Mouse (Mus musculus): ENCODE measurements around the gene Bdkrb2.
A peak's percentile ranks its signal among the peaks of the same experiment; 100 is the strongest.

The Bdkrb2 gene

DNA sequence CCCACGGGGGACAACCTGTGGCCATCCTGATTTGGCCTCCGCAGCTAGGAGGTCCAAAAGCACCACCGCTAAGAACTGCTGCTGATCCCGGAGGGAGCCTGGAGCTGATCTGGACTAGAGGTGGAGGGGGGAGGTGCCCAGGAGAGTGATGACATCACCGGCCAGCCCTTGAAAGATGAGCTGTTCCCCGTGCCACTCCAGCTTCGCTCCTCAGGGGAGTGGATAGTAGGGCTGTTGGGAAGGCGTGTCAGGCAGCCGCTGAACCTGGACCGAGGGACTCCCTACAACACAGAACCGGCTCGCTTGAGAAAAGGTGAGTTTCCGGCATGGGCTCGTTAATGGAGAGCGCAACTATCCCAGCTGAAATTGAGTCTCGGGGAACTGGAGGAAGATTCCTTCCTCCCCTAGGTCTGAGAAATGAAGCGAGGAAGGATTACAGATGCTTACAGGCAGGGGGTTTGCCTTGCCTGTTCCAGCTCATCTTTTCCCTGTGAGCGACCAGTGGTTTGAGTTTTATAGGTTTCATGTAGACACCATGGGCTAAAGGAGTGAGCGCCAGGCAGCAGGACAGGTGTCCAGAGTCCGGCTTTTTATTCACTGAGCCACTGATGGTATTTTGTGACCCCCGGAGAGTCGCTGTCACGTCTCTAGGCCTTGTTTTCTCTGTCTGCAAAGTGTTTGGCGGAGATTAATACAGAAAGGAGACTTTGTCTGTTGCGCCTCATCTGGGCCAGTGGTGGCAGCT, at the start of gene Bdkrb2:
Bdkrb2 (plus strand) TSS at position 291 of the 745 bp plus-strand sequence.
- peak; percentile 38 for DNase-seq (ENCODE audit: low spot score)

DNA sequence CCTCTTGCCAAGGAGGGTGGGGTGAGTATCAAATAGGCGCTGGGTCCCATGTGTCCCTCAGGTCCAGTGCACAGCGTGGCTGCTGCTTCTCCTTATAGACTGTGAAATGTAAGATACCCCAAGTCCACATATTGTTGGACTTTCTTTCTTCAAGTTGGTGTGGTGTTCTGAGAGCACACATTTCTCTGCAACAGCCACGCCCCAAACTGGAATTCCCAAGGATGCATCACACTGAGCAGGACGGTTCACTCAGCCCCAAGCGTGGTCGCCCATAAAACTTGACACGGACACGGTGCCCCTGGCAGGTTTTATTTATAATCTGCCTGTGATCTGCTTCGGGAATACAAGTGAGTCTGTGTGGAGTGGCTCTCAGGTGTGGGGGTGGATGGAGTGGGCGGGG, 48.9 kb upstream of the Bdkrb2 start:
- no peak for DNase-seq (ENCODE audit: low spot score)

DNA sequence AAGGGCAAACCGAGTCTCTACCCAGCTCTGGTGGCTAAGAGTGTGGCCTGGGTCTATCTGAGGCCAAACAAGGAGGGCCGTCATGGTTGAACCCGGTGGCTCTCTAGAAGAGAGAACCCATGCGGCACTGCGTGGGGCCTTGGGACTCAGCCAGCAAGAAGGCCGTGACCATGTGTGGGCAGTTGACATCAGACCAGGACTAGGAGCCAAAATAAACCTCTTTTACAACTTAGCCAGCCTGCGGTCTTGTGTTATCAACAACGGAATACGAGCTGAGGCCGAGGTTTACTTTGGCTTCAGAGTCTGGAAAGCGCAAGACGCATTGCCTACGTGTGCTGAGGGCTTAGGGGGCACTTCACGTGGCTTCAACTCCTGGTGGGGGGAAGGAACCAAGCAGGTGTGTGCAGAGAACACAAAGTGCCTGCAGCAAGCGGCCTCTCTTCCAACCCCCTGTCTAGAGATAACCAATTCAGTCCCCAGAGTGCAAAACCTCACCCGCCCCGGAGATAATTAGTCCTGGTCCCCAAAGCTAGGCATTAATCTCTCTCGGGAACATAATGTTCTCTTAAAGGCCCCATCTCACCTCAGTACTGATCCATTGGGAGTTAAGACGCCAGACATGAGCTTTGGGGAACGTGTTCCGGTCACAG, 45.9 kb upstream of the Bdkrb2 start:
- DNase-seq (ENCODE audit: low spot score), result no peak

DNA sequence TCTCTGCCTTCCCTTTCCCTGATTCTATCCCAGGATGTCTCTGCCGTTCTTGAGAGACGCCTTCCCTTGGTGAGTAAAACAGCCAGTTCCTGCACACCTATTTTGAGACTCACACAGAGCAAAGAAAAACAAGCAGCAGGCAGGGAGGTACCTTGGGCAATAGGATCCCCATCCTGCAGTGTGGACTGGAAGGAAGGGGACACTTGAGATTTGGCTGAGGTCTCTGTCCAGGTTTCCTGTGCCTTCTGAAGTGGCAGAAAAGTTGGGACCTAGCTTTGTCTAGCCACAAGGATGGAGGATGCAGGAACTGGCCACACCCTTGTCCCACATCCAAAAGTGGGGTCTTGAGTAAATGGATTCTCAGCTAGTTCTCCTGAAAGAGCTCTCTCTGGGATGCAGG, 43.2 kb upstream of the Bdkrb2 start:
- DNase-seq (ENCODE audit: low spot score), result no peak

DNA sequence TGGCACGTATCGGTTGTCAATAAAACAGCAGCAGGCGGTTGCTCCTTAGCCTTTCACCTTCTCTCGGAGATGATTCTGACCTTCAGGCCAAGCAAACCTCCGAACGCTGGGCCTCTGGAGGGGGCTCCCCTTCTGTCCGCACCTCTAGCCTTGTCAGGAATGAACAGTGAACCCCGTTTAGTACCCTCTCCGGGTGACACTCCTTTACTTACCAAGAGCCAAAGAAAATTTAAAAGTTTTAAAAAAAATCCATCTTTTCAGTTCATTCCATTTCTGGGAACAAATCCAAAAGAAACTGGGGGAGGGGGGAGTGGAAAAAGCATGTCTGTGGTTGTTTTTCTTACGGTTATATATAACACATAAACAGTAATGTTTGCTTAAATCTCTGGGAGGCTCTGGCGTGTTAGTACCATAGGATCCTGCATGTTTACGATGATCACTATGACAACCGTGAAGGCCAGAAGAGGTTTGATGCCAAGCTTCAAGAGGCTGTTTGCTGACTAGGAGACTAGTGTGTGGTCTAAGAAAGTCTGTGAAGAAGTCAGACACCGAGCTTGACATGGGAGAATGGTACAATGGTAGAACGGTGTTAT, 41.8 kb upstream of the Bdkrb2 start:
- no peak for DNase-seq (ENCODE audit: low spot score)

DNA sequence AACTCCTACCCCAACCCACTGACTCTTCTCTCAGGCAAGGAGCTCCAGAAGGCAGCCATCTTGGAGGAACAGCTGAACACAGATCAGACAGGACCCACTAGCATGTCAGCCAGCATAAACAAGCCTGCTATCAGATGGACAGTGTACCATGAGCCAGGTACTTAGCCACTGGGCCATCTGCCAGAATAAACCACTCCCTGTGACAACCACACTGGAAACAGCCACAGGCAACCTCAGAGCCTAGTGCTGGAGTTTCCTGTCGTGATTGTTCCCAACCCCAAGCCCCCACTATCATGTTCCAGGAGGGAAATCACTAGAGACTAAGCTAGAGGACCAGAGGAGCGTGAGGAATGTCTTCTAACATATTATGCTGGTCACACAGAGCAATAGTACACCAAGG, 39.3 kb upstream of the Bdkrb2 start:
- DNase-seq (ENCODE audit: low spot score), result no peak

DNA sequence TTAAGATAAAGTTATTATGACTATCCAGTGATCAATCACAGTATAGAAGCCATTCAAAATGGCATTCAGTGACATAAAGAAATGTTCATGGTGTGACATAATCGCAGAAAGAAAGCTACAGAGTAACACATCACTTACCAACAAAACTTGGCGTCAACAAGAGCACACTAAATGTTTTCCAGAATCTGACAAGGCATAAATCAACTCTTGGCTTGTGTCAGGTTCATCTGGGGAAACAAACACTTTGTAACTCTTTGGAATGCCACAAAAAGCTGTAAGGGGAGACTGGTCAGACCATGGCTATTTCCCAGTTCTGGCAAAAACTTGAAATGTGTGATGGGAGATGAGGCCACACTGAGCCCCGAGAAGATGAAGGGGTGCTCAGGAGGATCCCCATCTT, 36.8 kb upstream of the Bdkrb2 start:
- no peak for DNase-seq (ENCODE audit: low spot score)

DNA sequence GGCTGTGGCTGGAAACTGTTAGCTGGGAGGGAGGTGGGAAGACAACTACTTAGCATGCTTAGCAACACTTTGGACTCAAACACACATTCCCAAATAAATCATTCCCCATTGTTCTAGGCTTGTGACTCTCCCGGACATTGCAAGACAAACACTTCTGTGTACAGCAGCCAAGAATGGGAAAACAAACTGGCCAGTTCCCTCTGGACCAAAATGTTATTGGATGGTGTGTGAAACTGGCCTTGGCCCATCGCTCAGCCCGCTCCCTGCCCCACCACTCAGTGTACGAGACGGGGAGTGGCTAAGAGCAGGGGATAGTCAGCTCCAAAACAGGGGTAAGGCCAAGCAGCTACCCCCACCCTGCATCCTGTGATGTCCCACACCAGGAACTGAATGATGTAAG, 36.2 kb upstream of the Bdkrb2 start:
- DNase-seq (ENCODE audit: low spot score), result no peak

DNA sequence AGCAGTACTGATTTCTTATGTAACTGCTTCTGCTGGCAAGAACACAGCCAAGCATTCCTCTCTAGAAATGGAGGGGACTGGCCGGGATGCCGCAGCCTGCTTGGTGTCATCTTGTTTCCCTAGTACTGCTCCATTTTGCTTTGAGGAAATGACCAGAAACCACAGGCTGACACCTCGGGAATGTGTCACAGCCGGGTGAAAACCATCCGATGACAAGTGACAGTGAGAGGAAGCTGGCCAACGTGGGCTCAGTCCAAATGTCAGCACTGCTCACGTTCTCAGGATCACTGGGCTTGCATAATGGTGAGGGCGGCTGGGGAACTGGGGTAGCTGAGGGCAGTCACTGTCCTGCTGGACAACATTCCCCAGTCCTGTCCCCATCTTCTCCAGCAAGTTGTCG, 33.5 kb upstream of the Bdkrb2 start:
- no peak for DNase-seq (ENCODE audit: low spot score)

DNA sequence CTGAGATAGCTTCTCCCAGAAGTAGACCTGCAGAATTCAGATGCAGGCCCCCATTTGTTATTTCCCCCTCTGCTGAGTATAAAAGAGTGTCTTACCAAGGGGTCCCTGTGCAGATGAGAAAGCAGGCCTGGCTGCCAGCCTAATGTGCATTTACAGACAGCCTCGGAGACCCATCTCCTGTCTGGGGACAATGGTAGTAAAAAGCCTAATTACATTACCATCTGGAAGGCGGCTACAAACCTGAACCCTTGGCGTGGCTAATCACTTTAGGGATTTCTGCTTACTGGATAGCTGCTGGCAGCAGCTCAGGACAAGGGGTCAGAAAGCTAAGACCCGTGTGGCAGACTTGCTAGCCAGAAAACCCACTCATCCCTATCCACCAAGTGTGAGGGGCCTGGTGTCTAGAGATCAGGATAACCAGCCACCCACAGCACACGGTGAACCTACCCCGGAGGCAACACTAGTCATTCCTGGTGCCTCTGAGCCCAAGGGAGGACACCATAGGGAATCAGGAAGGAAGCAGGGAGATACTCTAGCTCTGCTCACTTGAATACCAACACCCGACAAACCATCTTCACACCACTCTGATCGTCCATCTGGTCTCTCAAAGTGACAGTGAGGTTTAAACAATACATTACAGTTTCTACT, 31.2 kb upstream of the Bdkrb2 start:
- DNase-seq (ENCODE audit: low spot score), result no peak

DNA sequence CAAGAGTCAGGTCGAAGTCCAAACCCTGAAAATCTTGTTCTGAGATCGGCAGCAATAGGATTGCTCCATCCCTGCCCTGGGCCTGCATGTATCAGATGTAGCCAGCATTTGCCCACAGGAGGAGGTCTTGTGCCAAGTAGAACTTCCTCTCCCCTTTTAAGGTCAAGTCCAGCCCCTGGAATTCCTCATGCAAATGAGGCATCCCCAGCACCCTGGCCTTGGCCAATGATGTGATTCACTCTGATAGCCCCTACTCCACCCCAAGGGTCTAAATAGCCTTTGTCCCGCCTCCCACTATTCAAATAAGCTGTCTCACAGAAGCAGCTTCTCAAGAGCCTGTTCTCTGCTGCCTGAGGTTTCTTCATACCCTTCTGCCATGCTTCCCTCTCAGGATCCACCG, 28.2 kb upstream of the Bdkrb2 start:
- no peak for DNase-seq (ENCODE audit: low spot score)

DNA sequence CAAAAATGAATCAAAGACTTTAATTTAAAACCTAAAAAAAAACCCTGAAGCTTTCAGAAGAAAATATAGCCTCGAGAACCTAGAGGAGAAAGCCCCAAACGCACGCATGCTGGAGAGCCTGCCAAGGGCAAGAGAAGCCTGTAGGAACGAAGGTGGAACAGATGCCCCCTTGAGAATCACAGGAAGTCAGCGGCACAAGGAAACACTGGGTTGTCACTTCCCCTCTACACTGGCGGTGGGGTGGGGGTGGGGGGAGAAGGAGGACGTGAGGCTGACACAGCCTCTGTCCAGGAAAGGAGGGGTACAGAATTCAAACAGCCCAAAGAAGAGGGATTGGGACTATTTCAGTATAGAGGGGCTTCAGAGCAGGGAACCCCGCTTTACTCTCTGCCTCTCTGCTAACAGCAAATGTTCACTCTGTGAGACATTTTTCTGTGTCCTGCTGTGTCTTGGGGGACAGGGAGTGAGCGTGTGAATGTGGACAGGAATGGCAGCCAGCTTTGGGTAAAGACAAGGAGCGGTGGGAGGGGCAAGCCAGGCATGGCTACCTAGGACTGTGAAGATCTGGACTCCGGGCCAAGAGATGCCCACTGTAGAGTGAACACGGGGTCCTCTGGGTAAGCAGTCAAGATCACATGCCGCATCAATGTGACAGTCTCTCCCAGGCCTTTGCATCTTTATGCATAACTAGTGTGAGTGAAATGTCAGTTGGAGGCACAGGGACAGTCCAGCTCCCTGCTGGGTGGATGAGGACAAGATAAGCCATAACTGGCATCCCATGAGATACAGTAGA, 26.9 kb upstream of the Bdkrb2 start:
- DNase-seq (ENCODE audit: low spot score), result no peak

DNA sequence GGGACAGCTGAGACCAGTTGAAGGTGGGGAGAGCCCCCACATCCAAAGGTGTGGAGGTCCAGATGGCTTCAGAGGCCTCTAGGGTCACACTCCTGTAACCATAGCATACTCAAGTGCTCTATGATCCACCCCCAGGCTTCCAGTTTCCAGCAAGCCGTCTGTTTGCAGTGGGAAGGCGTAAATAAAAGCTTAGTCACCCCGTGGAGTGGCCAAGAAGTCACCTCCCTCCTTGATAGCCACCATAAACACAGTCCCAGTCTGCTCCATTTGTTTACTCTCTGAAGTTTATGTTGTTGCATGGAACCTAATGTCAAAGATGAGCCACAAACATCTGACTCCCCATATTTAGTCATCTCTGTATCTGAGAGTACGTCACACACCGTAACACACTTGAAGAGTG, 25.9 kb upstream of the Bdkrb2 start:
- no peak for DNase-seq (ENCODE audit: low spot score)

DNA sequence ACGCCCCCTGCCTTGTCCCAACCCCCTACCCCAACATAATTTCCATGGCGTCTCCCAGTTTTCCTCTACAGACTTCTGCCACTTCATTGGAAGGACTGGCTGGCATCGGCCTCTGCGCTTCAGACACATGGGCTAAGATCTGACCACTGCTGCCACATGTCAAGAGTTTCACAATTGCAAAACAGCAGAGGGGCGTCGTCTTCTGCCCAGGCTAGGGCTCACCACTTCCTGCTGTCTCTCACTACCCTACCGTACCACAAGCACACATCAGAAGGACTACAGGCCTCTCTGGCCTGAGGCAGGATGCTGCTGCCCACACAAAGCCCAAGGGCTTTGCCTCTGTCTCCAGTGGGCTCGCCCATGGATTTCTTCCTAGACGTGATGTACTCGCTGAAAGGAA, 23.4 kb upstream of the Bdkrb2 start:
- DNase-seq (ENCODE audit: low spot score), result no peak

DNA sequence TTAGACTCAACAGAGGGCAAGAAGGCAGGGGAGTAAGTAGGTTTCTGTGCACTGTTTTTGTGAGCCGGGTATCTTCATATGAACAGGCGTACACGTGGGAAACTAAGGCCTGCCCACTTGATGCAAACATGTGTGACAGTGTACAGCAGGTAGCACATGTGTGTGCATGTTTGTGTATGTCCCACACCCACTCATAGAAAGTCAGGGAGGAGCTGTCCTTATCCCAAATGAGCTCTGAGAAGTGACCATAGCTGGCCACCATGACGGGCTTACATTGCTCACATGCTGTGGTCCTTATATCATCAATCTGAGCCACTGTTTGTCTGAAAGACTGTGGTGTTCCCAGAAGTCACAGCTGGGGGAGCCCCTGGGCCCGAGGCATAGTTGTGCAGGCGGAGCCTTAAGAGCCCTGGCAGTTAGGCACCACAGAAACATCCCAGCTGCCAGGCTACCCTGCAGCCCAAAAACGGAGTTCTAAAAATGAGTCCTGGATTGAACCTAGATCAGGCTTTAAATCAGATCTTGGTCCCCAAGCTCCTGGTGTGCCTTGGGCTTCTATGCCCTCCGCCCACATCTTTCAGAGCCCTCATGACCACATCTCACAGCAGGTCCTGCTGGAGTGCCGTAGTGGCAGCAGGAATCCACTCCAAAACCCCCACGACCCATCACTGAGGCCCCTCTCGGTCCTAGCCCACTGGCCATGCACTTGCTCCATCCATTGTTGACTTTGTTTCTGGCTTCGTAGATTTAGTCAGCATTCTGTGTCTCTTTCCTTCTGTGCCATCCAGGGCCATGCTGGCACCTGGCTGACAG, 21.2 kb upstream of the Bdkrb2 start:
- no peak for DNase-seq (ENCODE audit: low spot score)

DNA sequence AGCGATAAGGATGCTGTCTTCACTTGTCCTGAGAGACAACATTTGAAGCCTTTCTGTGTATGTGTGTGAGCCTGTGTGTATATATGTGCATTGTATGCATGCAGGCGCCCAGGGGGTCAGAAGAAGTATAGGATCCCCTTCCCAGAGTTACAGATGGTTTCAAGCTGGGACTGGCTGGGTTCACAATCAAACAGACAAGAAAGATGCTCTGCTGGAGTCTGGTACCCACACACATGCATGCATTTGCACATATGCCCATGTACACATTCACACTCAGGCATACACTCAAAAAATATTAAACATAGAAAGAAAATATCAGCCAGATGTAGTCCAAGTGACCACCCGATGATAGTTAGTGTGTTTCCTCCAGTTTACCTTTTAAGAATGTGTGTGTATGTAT, 20.5 kb upstream of the Bdkrb2 start:
- no peak for DNase-seq (ENCODE audit: low spot score)

DNA sequence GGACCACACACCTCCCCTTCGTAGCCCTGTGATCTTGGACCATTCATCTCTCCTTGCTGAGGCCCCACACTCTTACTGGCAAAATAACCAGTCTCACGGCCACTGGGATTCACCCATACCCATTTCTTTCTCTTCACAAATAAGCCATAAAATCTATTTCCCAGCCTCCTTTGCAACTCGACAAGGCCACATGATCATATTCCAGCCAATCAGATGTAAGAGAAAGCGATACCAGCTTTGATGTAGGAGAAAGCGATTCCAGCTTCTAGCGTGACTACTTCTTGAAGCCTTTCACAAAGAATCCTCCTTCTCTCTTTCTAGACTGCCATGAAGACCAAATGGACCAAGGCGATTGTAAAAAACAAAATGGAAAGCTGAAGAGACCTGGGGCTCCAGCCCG, 19.9 kb upstream of the Bdkrb2 start:
- no peak for DNase-seq (ENCODE audit: low spot score)

DNA sequence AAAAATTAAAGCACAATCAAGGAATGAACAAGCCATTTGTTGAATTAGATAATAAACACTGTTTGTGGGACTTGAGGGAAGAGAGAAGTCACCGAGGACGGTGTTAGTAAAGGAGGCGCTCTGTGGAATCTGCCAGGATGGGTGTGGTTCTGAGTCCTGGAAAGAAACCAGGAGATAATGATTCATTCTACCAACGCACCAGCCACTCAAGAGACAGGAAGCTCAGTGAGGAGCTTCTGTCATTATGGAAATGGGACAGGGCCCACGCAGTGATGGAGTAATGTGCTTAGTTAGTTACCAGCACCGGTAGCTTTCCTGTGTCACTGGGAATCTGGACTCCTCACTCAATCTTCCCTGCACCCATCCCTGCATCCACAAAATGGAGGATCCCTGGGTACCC, 19.3 kb upstream of the Bdkrb2 start:
- no peak for DNase-seq (ENCODE audit: low spot score)

DNA sequence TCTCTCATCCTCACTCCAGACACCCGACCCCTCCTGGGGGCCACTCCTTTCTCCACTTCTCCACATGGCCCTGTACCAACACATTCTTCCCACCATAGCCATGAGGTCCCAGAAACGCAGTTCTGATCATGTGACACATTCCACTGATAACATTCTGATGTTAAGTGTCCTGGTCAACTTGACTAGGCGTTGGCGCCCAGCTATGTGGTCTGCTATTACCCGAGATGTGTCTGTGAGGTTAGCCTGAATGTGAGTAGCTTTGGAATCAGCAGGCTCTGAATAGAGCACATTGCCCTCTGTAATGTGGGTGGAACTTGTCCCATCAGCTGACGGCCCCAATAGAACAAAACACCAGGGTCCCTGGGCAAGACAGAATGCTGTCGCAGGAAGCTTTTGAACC, 18.2 kb upstream of the Bdkrb2 start:
- DNase-seq (ENCODE audit: low spot score), result no peak

DNA sequence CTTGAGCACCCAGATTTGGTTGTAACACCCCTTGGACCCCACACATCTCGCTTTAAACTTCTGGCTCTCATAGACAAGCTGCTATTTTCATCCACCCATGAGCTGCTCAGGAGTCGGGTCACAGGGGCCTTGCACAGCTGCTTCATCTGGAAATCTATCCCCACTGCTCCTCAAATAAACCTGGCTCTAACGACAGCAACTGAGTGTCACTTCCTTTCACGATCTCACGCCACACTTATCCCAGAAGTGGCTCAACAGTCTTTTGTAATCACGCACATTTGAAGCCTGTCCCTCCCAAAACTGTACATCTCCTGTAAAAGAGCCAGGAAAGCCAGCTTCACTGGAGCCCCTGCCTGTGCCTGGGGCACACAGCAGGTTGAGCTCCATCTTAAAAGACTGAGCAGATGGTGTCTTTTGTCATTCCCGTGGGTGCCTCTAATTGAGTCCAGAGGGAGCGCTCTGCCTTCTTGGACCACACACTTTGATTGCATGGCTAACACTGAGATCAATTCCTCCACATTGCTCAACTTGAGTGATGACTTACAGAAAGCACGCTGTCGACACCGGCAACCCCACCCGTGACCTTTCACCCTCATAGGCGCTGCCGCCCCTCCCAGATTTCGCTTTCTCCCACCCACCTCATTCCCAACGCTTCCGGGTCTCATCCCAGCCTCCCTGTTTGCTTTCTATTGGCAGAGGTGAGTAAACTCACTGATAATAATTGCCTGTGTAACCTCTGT, 17.2 kb upstream of the Bdkrb2 start:
- DNase-seq (ENCODE audit: low spot score), result peak; percentile 35

DNA sequence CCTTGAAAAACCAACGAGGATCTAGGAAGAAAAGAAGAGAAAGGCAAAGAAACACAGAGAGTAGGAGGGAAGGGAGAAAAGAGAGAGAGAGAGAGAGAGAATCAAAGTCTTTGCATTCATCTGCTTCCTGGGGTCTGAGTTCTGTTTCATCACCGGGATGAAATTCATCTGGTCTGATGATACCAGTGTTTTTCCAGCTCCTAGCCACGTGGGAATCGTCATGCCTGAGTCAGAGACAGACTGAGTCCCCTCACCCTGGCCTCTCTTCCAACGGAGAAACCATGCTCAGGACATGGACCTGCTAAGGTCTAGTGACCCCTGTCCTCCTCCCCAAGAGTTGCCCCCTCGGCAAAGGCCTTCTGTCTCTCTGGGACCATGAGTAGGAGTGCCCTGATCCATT, 16.5 kb upstream of the Bdkrb2 start:
- DNase-seq (ENCODE audit: low spot score), result no peak
